Mouse (Mus musculus): ENCODE results near the gene Ghr.

The Ghr gene

GRCm38 (mm10) chr15:3536309-3536900, 46.9 kb downstream of the Ghr start:
- DNase-seq (ENCODE audit: low read depth, low spot score), result no peak

GRCm38 (mm10) chr15:3514027-3514426, 69.3 kb downstream of the Ghr start:
- DNase-seq (ENCODE audit: low read depth, low spot score), result no peak

- no peak for DNase-seq (ENCODE audit: low read depth, low spot score)
Measured at GRCm38 (mm10) chr15:3512380-3512779, 70.9 kb downstream of the Ghr start.

GRCm38 (mm10) chr15:3511639-3512171, 71.6 kb downstream of the Ghr start:
- no peak for DNase-seq (ENCODE audit: low read depth, low spot score)

- no peak for DNase-seq (ENCODE audit: low read depth, low spot score)
Measured at GRCm38 (mm10) chr15:3509089-3509488, 74.2 kb downstream of the Ghr start.

- DNase-seq (ENCODE audit: low read depth, low spot score), result no peak
Measured at GRCm38 (mm10) chr15:3507329-3507728, 76.0 kb downstream of the Ghr start.

- no peak for DNase-seq (ENCODE audit: low read depth, low spot score)
Measured at GRCm38 (mm10) chr15:3504700-3505099, 78.6 kb downstream of the Ghr start.

GRCm38 (mm10) chr15:3501683-3502082, 81.6 kb downstream of the Ghr start:
- no peak for DNase-seq (ENCODE audit: low read depth, low spot score)

- no peak for DNase-seq (ENCODE audit: low read depth, low spot score)
Measured at GRCm38 (mm10) chr15:3499020-3499419, 84.3 kb downstream of the Ghr start.

- no peak for DNase-seq (ENCODE audit: low read depth, low spot score)
Measured at GRCm38 (mm10) chr15:3497946-3498580, 85.2 kb downstream of the Ghr start.

- no peak for DNase-seq (ENCODE audit: low read depth, low spot score)
Measured at GRCm38 (mm10) chr15:3490868-3491267, 92.4 kb downstream of the Ghr start.

GRCm38 (mm10) chr15:3490011-3490410, 93.3 kb downstream of the Ghr start:
- no peak for DNase-seq (ENCODE audit: low read depth, low spot score)

- DNase-seq (ENCODE audit: low read depth, low spot score), result no peak
Measured at GRCm38 (mm10) chr15:3489180-3489579, 94.1 kb downstream of the Ghr start.

GRCm38 (mm10) chr15:3488601-3489000, 94.7 kb downstream of the Ghr start:
- no peak for DNase-seq (ENCODE audit: low read depth, low spot score)

GRCm38 (mm10) chr15:3486691-3487090, 96.6 kb downstream of the Ghr start:
- DNase-seq (ENCODE audit: low read depth, low spot score), result no peak

- DNase-seq (ENCODE audit: low read depth, low spot score), result no peak
Measured at GRCm38 (mm10) chr15:3485367-3485766, 97.9 kb downstream of the Ghr start.

- DNase-seq (ENCODE audit: low read depth, low spot score), result no peak
Measured at GRCm38 (mm10) chr15:3483451-3483850, 99.8 kb downstream of the Ghr start.

GRCm38 (mm10) chr15:3469230-3469629, 114.1 kb downstream of the Ghr start:
- no peak for DNase-seq (ENCODE audit: low read depth, low spot score)

GRCm38 (mm10) chr15:3466608-3467007, 116.7 kb downstream of the Ghr start:
- no peak for DNase-seq (ENCODE audit: low read depth, low spot score)

GRCm38 (mm10) chr15:3464754-3465153, 118.5 kb downstream of the Ghr start:
- no peak for DNase-seq (ENCODE audit: low read depth, low spot score)

- DNase-seq (ENCODE audit: low read depth, low spot score), result no peak
Measured at GRCm38 (mm10) chr15:3456543-3456942, 126.7 kb downstream of the Ghr start.

GRCm38 (mm10) chr15:3455572-3455971, 127.7 kb downstream of the Ghr start:
- DNase-seq (ENCODE audit: low read depth, low spot score), result no peak

- DNase-seq (ENCODE audit: low read depth, low spot score), result no peak
Measured at GRCm38 (mm10) chr15:3452080-3452752, 131.1 kb downstream of the Ghr start.

Measured in CD4-positive, CD25-positive, alpha-beta regulatory T cell, adult 2 months (primary cell).